Mouse (Mus musculus): ENCODE results near the gene Ssc5d. TPM values are rescaled to one million over a fixed set of nuclear protein-coding genes. Genes with fewer than 3 reads are reported as not detected.

The Ssc5d gene
- polyA plus RNA-seq, 1 experiment from 2014 or later = 2.6 TPM

GRCm38 (mm10) chr7:4927711-4928110, 2.1 kb downstream of the Ssc5d start:
- H3K9ac ChIP-seq (ENCODE audit: low read depth, low read length) = no peak overlapping the region
- TF ChIP-seq CTCF (IDR thresholded peaks at IDR 0.05; ENCODE audit: low read depth) = no peak
- no peak for ATAC-seq

GRCm38 (mm10) chr7:4928323-4928722, 2.7 kb downstream of the Ssc5d start:
- 70% methylated on average over 17 of the region's 17 CpGs for WGBS
- Histone ChIP-seq H3K9ac (ENCODE audit: low read depth, low read length) (no peak overlapping the region), H3K4me3 (ENCODE audit: low read depth, low read length) (no peak overlapping the region), H3K4me1 (replicated peaks; ENCODE audit: control insufficient read depth, insufficient read depth, low read length) (0 out of 2 replicates have a peak, but pooled peaks cover 4% of the 10 kb centered on the region), H3K27ac (ENCODE audit: low read depth, low read length) (no peak overlapping the region), H3K9me3 (ENCODE audit: control insufficient read depth) (no peaks in the 10 kb centered on the region), H3K4me2 (replicated peaks; ENCODE audit: low read depth) (0 out of 2 replicates have a peak overlapping the region, but pooled peaks have one; percentile 13), H3K36me3 (ENCODE audit: control insufficient read depth, insufficient read depth) (no peaks in the 10 kb centered on the region), H3K27me3 (replicated peaks; ENCODE audit: control insufficient read depth, insufficient read depth, low read length) (0 out of 2 replicates have a peak, but pooled peaks cover 3% of the 10 kb centered on the region)
- no peak for ATAC-seq
- no peak for TF ChIP-seq CTCF (IDR thresholded peaks at IDR 0.05; ENCODE audit: low read depth)

More at GRCm38 (mm10) chr7:4927711-4928110, 2.1 kb downstream of the Ssc5d start:
- H3K9me3 ChIP-seq (ENCODE audit: control insufficient read depth) = no peaks in the 10 kb centered on the region
- H3K27me3 ChIP-seq (replicated peaks; ENCODE audit: control insufficient read depth, insufficient read depth, low read length) = 0 out of 2 replicates have a peak, but pooled peaks cover 6% of the 10 kb centered on the region
- no peak overlapping the region for H3K27ac ChIP-seq (ENCODE audit: low read depth, low read length)
- no peak overlapping the region for H3K4me3 ChIP-seq (ENCODE audit: low read depth, low read length)
- H3K36me3 ChIP-seq (ENCODE audit: control insufficient read depth, insufficient read depth) = no peaks in the 10 kb centered on the region
- 50% methylated on average over 8 of the region's 8 CpGs for WGBS
- 0 out of 2 replicates have a peak, but pooled peaks cover 5% of the 10 kb centered on the region for H3K4me1 ChIP-seq (replicated peaks; ENCODE audit: control insufficient read depth, insufficient read depth, low read length)
- 0 out of 2 replicates have a peak overlapping the region, but pooled peaks have one; percentile 13 for H3K4me2 ChIP-seq (replicated peaks; ENCODE audit: low read depth)

GRCm38 (mm10) chr7:4933103-4933502, 7.5 kb downstream of the Ssc5d start:
- no peak overlapping the region for H3K4me3 ChIP-seq (ENCODE audit: low read depth, low read length)
- no peaks in the 10 kb centered on the region for H3K9me3 ChIP-seq (ENCODE audit: control insufficient read depth)
- no peaks in the 10 kb centered on the region for H3K36me3 ChIP-seq (ENCODE audit: control insufficient read depth, insufficient read depth)
- H3K4me2 ChIP-seq (replicated peaks; ENCODE audit: low read depth) = no peak overlapping the region
- TF ChIP-seq CTCF (IDR thresholded peaks at IDR 0.05; ENCODE audit: low read depth) = no peak
- WGBS = 73% methylated on average over 12 of the region's 12 CpGs
- no peak for ATAC-seq
- H3K9ac ChIP-seq (ENCODE audit: low read depth, low read length) = no peak overlapping the region
- no peak overlapping the region for H3K27ac ChIP-seq (ENCODE audit: low read depth, low read length)
- H3K4me1 ChIP-seq (replicated peaks; ENCODE audit: control insufficient read depth, insufficient read depth, low read length) = no peaks in the 10 kb centered on the region
- H3K27me3 ChIP-seq (replicated peaks; ENCODE audit: control insufficient read depth, insufficient read depth, low read length) = no peaks in the 10 kb centered on the region

GRCm38 (mm10) chr7:4934160-4934914, 8.8 kb downstream of the Ssc5d start:
- Histone ChIP-seq H3K9ac (ENCODE audit: low read depth, low read length) (no peak overlapping the region), H3K36me3 (ENCODE audit: control insufficient read depth, insufficient read depth) (no peaks in the 10 kb centered on the region), H3K9me3 (ENCODE audit: control insufficient read depth) (no peaks in the 10 kb centered on the region), H3K4me3 (ENCODE audit: low read depth, low read length) (no peak overlapping the region), H3K4me2 (replicated peaks; ENCODE audit: low read depth) (no peak overlapping the region), H3K4me1 (replicated peaks; ENCODE audit: control insufficient read depth, insufficient read depth, low read length) (no peaks in the 10 kb centered on the region), H3K27me3 (replicated peaks; ENCODE audit: control insufficient read depth, insufficient read depth, low read length) (no peaks in the 10 kb centered on the region), H3K27ac (ENCODE audit: low read depth, low read length) (no peak overlapping the region)
- 79% methylated on average over 4 of the region's 4 CpGs for WGBS
- ATAC-seq = no peak
- TF ChIP-seq CTCF (IDR thresholded peaks at IDR 0.05; ENCODE audit: low read depth) = peak; percentile 39; the same call in 1 of the 2 replicates

GRCm38 (mm10) chr7:4936832-4937231, 11.2 kb downstream of the Ssc5d start:
- H3K36me3 ChIP-seq (ENCODE audit: control insufficient read depth, insufficient read depth) = no peaks in the 10 kb centered on the region
- H3K4me2 ChIP-seq (replicated peaks; ENCODE audit: low read depth) = no peak overlapping the region
- TF ChIP-seq CTCF (IDR thresholded peaks at IDR 0.05; ENCODE audit: low read depth) = no peak
- H3K9me3 ChIP-seq (ENCODE audit: control insufficient read depth) = no peaks in the 10 kb centered on the region
- H3K27me3 ChIP-seq (replicated peaks; ENCODE audit: control insufficient read depth, insufficient read depth, low read length) = no peaks in the 10 kb centered on the region
- 73% methylated on average over 10 of the region's 10 CpGs for WGBS
- H3K4me3 ChIP-seq (ENCODE audit: low read depth, low read length) = no peak overlapping the region
- ATAC-seq = no peak
- no peak overlapping the region for H3K27ac ChIP-seq (ENCODE audit: low read depth, low read length)
- no peaks in the 10 kb centered on the region for H3K4me1 ChIP-seq (replicated peaks; ENCODE audit: control insufficient read depth, insufficient read depth, low read length)
- no peak overlapping the region for H3K9ac ChIP-seq (ENCODE audit: low read depth, low read length)

DNA sequence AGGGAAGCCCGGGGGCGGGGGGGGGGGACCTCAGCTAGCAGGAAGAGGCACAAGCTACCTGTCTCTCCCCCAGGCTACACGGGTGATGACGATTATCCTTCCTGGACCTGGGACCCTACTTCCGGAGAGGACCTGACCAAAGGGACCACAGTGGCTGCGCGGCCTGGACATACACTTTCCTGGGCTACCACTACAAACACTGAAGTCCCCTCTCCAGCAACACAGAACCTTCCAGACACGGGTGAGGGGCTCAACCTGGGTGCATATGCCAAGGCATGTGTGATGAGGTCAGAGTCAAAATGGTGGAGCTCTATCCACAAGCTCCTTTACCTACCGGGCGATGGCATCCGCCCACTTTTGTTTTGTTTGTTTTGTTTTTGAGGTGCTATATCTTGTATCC, 11.8 kb downstream of the Ssc5d start:
- H3K9ac ChIP-seq (ENCODE audit: low read depth, low read length) = no peak overlapping the region
- WGBS = 75% methylated on average over 11 of the region's 11 CpGs
- H3K36me3 ChIP-seq (ENCODE audit: control insufficient read depth, insufficient read depth) = no peaks in the 10 kb centered on the region
- no peak for ATAC-seq
- no peak overlapping the region for H3K4me3 ChIP-seq (ENCODE audit: low read depth, low read length)
- no peaks in the 10 kb centered on the region for H3K4me1 ChIP-seq (replicated peaks; ENCODE audit: control insufficient read depth, insufficient read depth, low read length)
- no peak overlapping the region for H3K27ac ChIP-seq (ENCODE audit: low read depth, low read length)
- TF ChIP-seq CTCF (IDR thresholded peaks at IDR 0.05; ENCODE audit: low read depth) = no peak
- H3K9me3 ChIP-seq (ENCODE audit: control insufficient read depth) = no peaks in the 10 kb centered on the region
- no peaks in the 10 kb centered on the region for H3K27me3 ChIP-seq (replicated peaks; ENCODE audit: control insufficient read depth, insufficient read depth, low read length)
- no peak overlapping the region for H3K4me2 ChIP-seq (replicated peaks; ENCODE audit: low read depth)
